Mouse (Mus musculus) brain, embryonic 14.5 days (tissue): ENCODE results near the gene Slc22a22. TPM values are rescaled to one million over a fixed set of nuclear protein-coding genes. Genes with fewer than 3 reads are reported as not detected.
"Not testable (repeated sequence)": the region's sequence is repeated elsewhere in the genome, so short reads cannot be mapped to it uniquely, and the experiment has no call there.

Experiments
- DNase-seq: peaks from one replicate; pipeline ENCODE4 v3.0.0-alpha.2; 2011; ENCODE audit warnings: low read depth
- CTCF ChIP-seq: fragments of 200-500 bp; IDR thresholded peaks from 2 replicates; pipeline ENCODE4 v1.5.1; 2012; ENCODE audit warnings: inconsistent platforms, mild to moderate bottlenecking, moderate library complexity, borderline replicate concordance; ENCODE audit not compliant: insufficient read depth, insufficient read length; ENCODE audit errors: extremely low read depth
- POLR2A ChIP-seq: fragments of 200-500 bp; IDR thresholded peaks from 2 replicates; pipeline ENCODE4 v1.6.1; 2012; ENCODE audit warnings: mild to moderate bottlenecking, inconsistent platforms, borderline replicate concordance; ENCODE audit not compliant: poor library complexity, insufficient read depth, insufficient read length, severe bottlenecking; ENCODE audit errors: extremely low read depth
- polyA plus RNA-seq: library from polyadenylated mRNA; depleted of rRNA; stranded (reverse); fragments of >200 nt; gene quantifications from 2 replicates; pipeline ENCODE4 v1.2.3, GENCODE M21; 2012

Gene Slc22a22
- polyA plus RNA-seq, 1 experiment, result not detected

GRCm38 (mm10) chr15:57366446-57366845 lies 111.0 kb downstream of the Slc22a22 start:
- no peak for TF ChIP-seq CTCF
- no peak for DNase-seq

- TF ChIP-seq POLR2A (no peak), CTCF (no peak)
These were observed 122.1 kb downstream of the Slc22a22 start for GRCm38 (mm10) chr15:57355278-57355677.

GRCm38 (mm10) chr15:57340499-57340898 lies 136.9 kb downstream of the Slc22a22 start:
- peak; percentile 90 for DNase-seq
- TF ChIP-seq CTCF (no peak), POLR2A (no peak)

More at GRCm38 (mm10) chr15:57355278-57355677, 122.1 kb downstream of the Slc22a22 start:
- no peak for DNase-seq

- no peak for DNase-seq
- TF ChIP-seq POLR2A (no peak), CTCF (no peak)
These were observed 146.1 kb downstream of the Slc22a22 start for GRCm38 (mm10) chr15:57331326-57331725.

- TF ChIP-seq CTCF (no peak), POLR2A (no peak)
- no peak for DNase-seq
These were observed 159.4 kb downstream of the Slc22a22 start for GRCm38 (mm10) chr15:57318001-57318400.

- peak; percentile 72 for DNase-seq
- no peak for TF ChIP-seq CTCF
- TF ChIP-seq POLR2A, result no peak
These were observed 160.9 kb downstream of the Slc22a22 start for GRCm38 (mm10) chr15:57316486-57316885.

- TF ChIP-seq CTCF, result no peak
- TF ChIP-seq POLR2A, result no peak
- peak; percentile 7 for DNase-seq
These were observed 174.7 kb downstream of the Slc22a22 start for GRCm38 (mm10) chr15:57302710-57303109.

GRCm38 (mm10) chr15:57278505-57278904 lies 198.9 kb downstream of the Slc22a22 start:
- no peak for TF ChIP-seq POLR2A
- no peak for TF ChIP-seq CTCF
- no peak for DNase-seq

GRCm38 (mm10) chr15:57276411-57276810 lies 201.0 kb downstream of the Slc22a22 start:
- DNase-seq, result no peak
- TF ChIP-seq CTCF (no peak), POLR2A (no peak)

- not testable (repeated sequence) for DNase-seq
These were observed 237.4 kb downstream of the Slc22a22 start for GRCm38 (mm10) chr15:57240061-57240460.

- peak; percentile 33 for DNase-seq
- no peak for TF ChIP-seq CTCF
- TF ChIP-seq POLR2A, result no peak
These were observed 247.0 kb downstream of the Slc22a22 start for GRCm38 (mm10) chr15:57230439-57230838.

- DNase-seq, result no peak
- no peak for TF ChIP-seq CTCF
- no peak for TF ChIP-seq POLR2A
These were observed 272.1 kb downstream of the Slc22a22 start for GRCm38 (mm10) chr15:57205315-57205714.

- TF ChIP-seq POLR2A (no peak), CTCF (no peak)
These were observed 272.9 kb downstream of the Slc22a22 start for GRCm38 (mm10) chr15:57204444-57204930.

More at GRCm38 (mm10) chr15:57204444-57204930, 272.9 kb downstream of the Slc22a22 start:
- no peak for DNase-seq
